Mouse (Mus musculus) cerebellum, adult 2 months (tissue): ENCODE results near the gene Cyp1a1.

Experiments
- CTCF ChIP-seq: fragments of 200-500 bp; IDR thresholded peaks from 2 replicates; pipeline ENCODE4 v1.5.1; 2011; ENCODE audit warnings: low read depth, mild to moderate bottlenecking, control low read depth, low read length, moderate library complexity, borderline replicate concordance; ENCODE audit not compliant: insufficient read depth
- POLR2A ChIP-seq: fragments of 200-500 bp; IDR thresholded peaks from 2 replicates; pipeline ENCODE4 v1.6.1; 2011; ENCODE audit warnings: low read length, control low read depth, borderline replicate concordance; ENCODE audit not compliant: insufficient read depth

- TF ChIP-seq CTCF (no peak), POLR2A (no peak)
Measured at GRCm38 (mm10) chr9:57653283-57653682, 34.4 kb upstream of the Cyp1a1 start, which contains the start of gene Csk.
